Mouse (Mus musculus): Measurements from ENCODE around the gene Krt1. TPM values are rescaled to one million over a fixed set of nuclear protein-coding genes. Genes with fewer than 3 reads are reported as not detected.
A peak's percentile ranks its signal among the peaks of the same experiment; 100 is the strongest.

Gene Krt1
- polyA plus RNA-seq, 2 experiments, result 0.02 TPM; not detected in 1

- Histone ChIP-seq H3K4me1 (replicated peaks; ENCODE audit: control insufficient read depth in 2 of 2, insufficient read depth in 2 of 2, low read length in 1 of 2) (no peaks in the 10 kb centered on the region), H3K4me2 (ENCODE audit: low read depth) (no peak overlapping the region), H3K9ac (replicated peaks) (no peak overlapping the region), H3K36me3 (replicated peaks; ENCODE audit: control insufficient read depth, insufficient read depth, low read depth) (no peaks in the 10 kb centered on the region), H3K4me3 (ENCODE audit: insufficient read depth in 1 of 2, low read depth in 2 of 2, low read length in 2 of 2) (no peak overlapping the region), H3K9me3 (ENCODE audit: control insufficient read depth, low read length) (no peaks in the 10 kb centered on the region), H3K27me3 (ENCODE audit: control insufficient read depth, insufficient read depth, low read length) (no peaks in the 10 kb centered on the region), H3K27ac (no peak overlapping the region)
- DNase-seq (ENCODE audit: low read depth in 3 of 3, low spot score in 3 of 3) (no peak), ATAC-seq (ENCODE audit: insufficient read depth) (no peak)
- WGBS (ENCODE audit: insufficient replicate concordance), result 45% methylated on average over 1 of the region's 1 CpGs
- TF ChIP-seq CTCF (IDR thresholded peaks at IDR 0.05; ENCODE audit: low read depth) (no peak), EP300 (IDR thresholded peaks at IDR 0.05; ENCODE audit: low read depth) (no peak)
Observed at GRCm38 (mm10) chr15:101874383-101874782, 23.8 kb upstream of the Krt1 start.

GRCm38 (mm10) chr15:101873231-101873630 is 22.6 kb upstream of the Krt1 start:
- no peak overlapping the region for H3K4me2 ChIP-seq (ENCODE audit: low read depth)
- no peaks in the 10 kb centered on the region for H3K4me1 ChIP-seq (replicated peaks; ENCODE audit: control insufficient read depth in 2 of 2, insufficient read depth in 2 of 2, low read length in 1 of 2)
- H3K9me3 ChIP-seq (ENCODE audit: control insufficient read depth, low read length), result no peaks in the 10 kb centered on the region
- DNase-seq (ENCODE audit: low read depth in 3 of 3, low spot score in 3 of 3) (no peak), ATAC-seq (ENCODE audit: insufficient read depth) (no peak)
- H3K27ac ChIP-seq, result no peak overlapping the region
- H3K9ac ChIP-seq (replicated peaks), result no peak overlapping the region
- no peak for TF ChIP-seq EP300 (IDR thresholded peaks at IDR 0.05; ENCODE audit: low read depth)
- no peaks in the 10 kb centered on the region for H3K36me3 ChIP-seq (replicated peaks; ENCODE audit: control insufficient read depth, insufficient read depth, low read depth)
- no peak overlapping the region for H3K4me3 ChIP-seq (ENCODE audit: insufficient read depth in 1 of 2, low read depth in 2 of 2, low read length in 2 of 2)
- 57% methylated on average over 4 of the region's 4 CpGs for WGBS (ENCODE audit: insufficient replicate concordance)
- no peaks in the 10 kb centered on the region for H3K27me3 ChIP-seq (ENCODE audit: control insufficient read depth, insufficient read depth, low read length)

GRCm38 (mm10) chr15:101869431-101869830 is 18.8 kb upstream of the Krt1 start, which contains the start of gene Krt77:
Gene Krt77 (minus strand): TSS chr15:101869705.
- WGBS (ENCODE audit: insufficient replicate concordance), result 35% methylated on average over 6 of the region's 6 CpGs
- Histone ChIP-seq H3K27ac (no peak within 1 kb of the TSS), H3K9me3 (ENCODE audit: control insufficient read depth, low read length) (no peaks in the 10 kb centered on the region), H3K9ac (replicated peaks) (no peak within 1 kb of the TSS), H3K4me3 (ENCODE audit: insufficient read depth in 1 of 2, low read depth in 2 of 2, low read length in 2 of 2) (no peak within 1 kb of the TSS), H3K4me1 (replicated peaks; ENCODE audit: control insufficient read depth in 2 of 2, insufficient read depth in 2 of 2, low read length in 1 of 2) (no peaks in the 10 kb centered on the region), H3K27me3 (ENCODE audit: control insufficient read depth, insufficient read depth, low read length) (no peaks in the 10 kb centered on the region), H3K36me3 (replicated peaks; ENCODE audit: control insufficient read depth, insufficient read depth, low read depth) (no peaks in the 10 kb centered on the region), H3K4me2 (ENCODE audit: low read depth) (no peak within 1 kb of the TSS)
- TF ChIP-seq CTCF (IDR thresholded peaks at IDR 0.05; ENCODE audit: low read depth) (no peak), EP300 (IDR thresholded peaks at IDR 0.05; ENCODE audit: low read depth) (no peak)
- no peak for DNase-seq (ENCODE audit: low read depth in 3 of 3, low spot score in 3 of 3)
- ATAC-seq (ENCODE audit: insufficient read depth), result no peak

- WGBS (ENCODE audit: insufficient replicate concordance), result 45% methylated on average over 7 of the region's 7 CpGs
- Histone ChIP-seq H3K9me3 (ENCODE audit: control insufficient read depth, low read length) (no peaks in the 10 kb centered on the region), H3K4me1 (replicated peaks; ENCODE audit: control insufficient read depth in 2 of 2, insufficient read depth in 2 of 2, low read length in 1 of 2) (no peaks in the 10 kb centered on the region), H3K27me3 (ENCODE audit: control insufficient read depth, insufficient read depth, low read length) (no peaks in the 10 kb centered on the region), H3K27ac (no peak overlapping the region), H3K36me3 (replicated peaks; ENCODE audit: control insufficient read depth, insufficient read depth, low read depth) (no peaks in the 10 kb centered on the region), H3K4me3 (ENCODE audit: insufficient read depth in 1 of 2, low read depth in 2 of 2, low read length in 2 of 2) (no peak overlapping the region), H3K9ac (replicated peaks) (no peak overlapping the region), H3K4me2 (ENCODE audit: low read depth) (no peak overlapping the region)
- DNase-seq (ENCODE audit: low read depth in 3 of 3, low spot score in 3 of 3) (no peak), ATAC-seq (ENCODE audit: insufficient read depth) (no peak)
- TF ChIP-seq EP300 (IDR thresholded peaks at IDR 0.05; ENCODE audit: low read depth) (no peak), CTCF (IDR thresholded peaks at IDR 0.05; ENCODE audit: low read depth) (no peak)
Observed at GRCm38 (mm10) chr15:101866754-101867153, 16.2 kb upstream of the Krt1 start.

- no peak overlapping the region for H3K4me3 ChIP-seq (ENCODE audit: insufficient read depth in 1 of 2, low read depth in 2 of 2, low read length in 2 of 2)
- no peak overlapping the region for H3K9ac ChIP-seq (replicated peaks)
- no peak overlapping the region for H3K27ac ChIP-seq
- DNase-seq (ENCODE audit: low read depth in 3 of 3, low spot score in 3 of 3) (no peak), ATAC-seq (ENCODE audit: insufficient read depth) (no peak)
- 35% methylated on average over 13 of the region's 13 CpGs for WGBS (ENCODE audit: insufficient replicate concordance)
- H3K36me3 ChIP-seq (replicated peaks; ENCODE audit: control insufficient read depth, insufficient read depth, low read depth), result no peaks in the 10 kb centered on the region
- H3K27me3 ChIP-seq (ENCODE audit: control insufficient read depth, insufficient read depth, low read length), result peaks cover 22% of the 10 kb centered on the region
- H3K4me2 ChIP-seq (ENCODE audit: low read depth), result no peak overlapping the region
- TF ChIP-seq EP300 (IDR thresholded peaks at IDR 0.05; ENCODE audit: low read depth) (no peak), CTCF (IDR thresholded peaks at IDR 0.05; ENCODE audit: low read depth) (peak; percentile 38; the same call in 1 of the 2 replicates)
- H3K4me1 ChIP-seq (replicated peaks; ENCODE audit: control insufficient read depth in 2 of 2, insufficient read depth in 2 of 2, low read length in 1 of 2), result no peaks in the 10 kb centered on the region
- H3K9me3 ChIP-seq (ENCODE audit: control insufficient read depth, low read length), result no peaks in the 10 kb centered on the region
Observed at GRCm38 (mm10) chr15:101860421-101861130, 10.0 kb upstream of the Krt1 start.
